Mouse (Mus musculus) thymus, adult 2 months (tissue): Measurements from ENCODE around the gene Aaas.

Experiments used
- CTCF ChIP-seq: fragments of 200-500 bp; IDR thresholded peaks from 2 replicates; pipeline ENCODE4 v1.5.1; 2012; ENCODE audit warnings: mild to moderate bottlenecking, control low read depth, low read length, moderate library complexity, borderline replicate concordance; ENCODE audit not compliant: control insufficient read depth, poor library complexity, insufficient read depth; ENCODE audit errors: extremely low read depth
- POLR2A ChIP-seq: fragments of 200-500 bp; IDR thresholded peaks from 2 replicates; pipeline ENCODE4 v1.6.1; 2012; ENCODE audit warnings: mild to moderate bottlenecking, low read length, control low read depth, moderate library complexity; ENCODE audit not compliant: control insufficient read depth, poor library complexity, insufficient read depth; ENCODE audit errors: extremely low read depth

- TF ChIP-seq POLR2A = no peak
- no peak for TF ChIP-seq CTCF
Measured at GRCm38 (mm10) chr15:102315292-102315691, 35.3 kb downstream of the Aaas start.
